Mouse (Mus musculus): ENCODE data around the gene Cldn18.

Gene Cldn18

DNA sequence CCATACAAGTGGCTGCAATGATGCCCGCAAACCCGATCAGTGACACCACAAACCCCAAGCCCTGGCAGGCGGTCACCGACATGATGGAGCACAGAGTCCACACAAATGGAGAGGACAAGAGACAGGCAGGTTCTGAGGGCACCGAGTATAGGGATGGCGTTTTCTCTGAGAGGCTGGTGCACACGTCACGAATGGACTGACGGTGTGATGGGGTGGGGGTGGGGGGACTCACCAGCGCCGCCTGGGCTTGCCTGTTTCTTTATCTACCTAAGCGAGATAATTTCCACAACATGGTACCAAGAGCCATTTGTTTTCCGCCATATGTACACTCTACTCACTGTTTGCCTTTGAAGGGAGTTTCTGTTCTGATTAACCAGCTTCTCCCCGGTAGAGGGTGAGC, at the start of gene Cldn18:
TSS of gene Cldn18 (minus strand) at position 134 of the 400 bp plus-strand sequence.
- DNase-seq: no peak

DNA sequence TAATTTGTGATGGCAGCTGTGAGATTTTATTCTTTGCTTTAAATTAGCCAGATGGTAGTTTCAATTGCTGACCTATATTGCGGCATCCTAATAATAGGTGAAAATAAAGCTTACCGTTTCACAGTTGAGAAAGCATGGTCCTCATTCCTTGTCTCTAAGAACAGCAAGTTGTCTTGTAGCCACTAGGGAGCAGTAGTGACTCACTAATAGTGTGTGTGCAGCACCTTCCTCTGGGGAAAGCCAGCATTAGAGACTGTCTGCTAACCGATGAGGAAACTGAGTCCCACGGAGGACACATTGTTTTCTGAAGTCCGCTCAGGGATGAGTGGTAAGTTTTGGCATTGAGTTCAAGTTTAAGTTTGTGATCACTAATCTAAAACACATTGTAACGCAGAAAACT, 46.5 kb upstream of the Cldn18 start:
- no peak for DNase-seq

DNA sequence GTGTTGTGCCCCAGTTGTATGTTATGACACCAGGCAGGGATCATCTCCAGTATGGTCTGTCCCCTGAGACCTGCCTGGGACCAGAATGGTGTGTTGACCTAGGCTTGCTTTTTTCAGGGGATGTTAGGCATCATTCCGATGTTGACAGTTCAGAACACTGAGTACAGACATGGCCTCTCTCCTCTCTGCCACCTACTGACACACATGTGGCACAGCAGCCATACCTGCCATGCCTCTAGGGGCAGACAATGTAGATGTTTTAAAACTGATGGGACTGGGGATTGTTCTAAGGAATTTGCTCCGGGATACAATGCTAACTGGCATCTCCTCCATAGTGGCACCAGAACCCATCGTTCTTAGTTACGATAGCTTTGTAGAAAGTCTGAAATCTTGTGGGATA, 33.2 kb upstream of the Cldn18 start:
- no peak for DNase-seq

DNA sequence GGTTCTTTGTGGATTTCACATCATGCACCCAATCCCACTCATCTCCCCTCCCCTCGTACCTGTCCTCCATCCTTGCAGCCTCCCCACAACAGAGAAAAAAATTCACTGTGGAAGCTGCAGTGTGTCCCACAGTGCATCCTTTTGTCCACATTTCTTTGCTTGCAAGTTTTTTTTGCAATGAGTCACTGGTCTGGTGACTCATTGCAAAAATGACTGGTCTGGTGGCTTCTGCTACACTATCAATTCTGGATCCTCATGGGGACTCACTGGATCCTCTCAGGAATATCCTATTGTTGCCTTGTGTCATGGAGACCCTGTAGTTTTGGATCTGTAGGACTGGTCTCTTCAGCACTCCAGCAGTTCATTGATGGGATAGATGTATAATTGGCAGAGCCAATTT, 31.2 kb upstream of the Cldn18 start:
- DNase-seq: no peak

DNA sequence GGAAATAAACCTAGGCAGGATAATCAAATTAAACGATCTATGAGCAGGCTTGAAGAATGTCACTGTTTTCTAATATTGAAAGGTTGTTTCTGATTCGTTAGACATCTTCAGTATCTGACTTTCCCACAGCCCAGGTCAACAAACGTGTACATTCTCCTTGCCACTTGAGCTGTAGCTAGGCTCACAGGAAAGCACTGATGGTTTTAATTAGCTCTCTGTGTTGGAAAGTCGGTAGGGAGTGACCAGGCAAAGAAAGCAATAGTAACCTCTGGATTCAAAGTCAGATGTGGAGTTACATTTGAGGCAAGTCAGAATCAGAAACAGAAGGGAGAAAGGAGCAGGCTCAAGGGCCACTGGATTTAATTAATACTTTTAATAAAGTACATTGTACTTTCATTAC, 30.7 kb upstream of the Cldn18 start:
- DNase-seq: no peak

DNA sequence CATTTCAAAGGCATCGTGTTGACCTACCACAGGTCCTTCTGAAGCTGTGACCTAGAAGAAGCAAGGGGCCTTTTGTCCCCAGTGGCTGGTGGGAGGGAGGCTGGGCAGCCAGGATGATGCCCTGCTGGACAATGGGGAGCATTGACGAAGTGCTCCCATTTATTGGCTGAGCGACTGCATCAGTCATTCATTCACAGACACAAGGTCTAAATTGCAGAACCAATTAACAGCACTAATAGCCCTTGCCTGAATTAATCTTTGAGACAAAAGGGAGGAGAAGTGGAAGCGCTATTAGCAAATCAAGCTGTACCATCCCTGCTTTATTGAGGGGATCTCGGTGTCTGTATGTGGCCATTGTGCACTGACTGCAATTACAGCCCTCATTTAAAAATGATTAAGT, 27.5 kb upstream of the Cldn18 start:
- no peak for DNase-seq

DNA sequence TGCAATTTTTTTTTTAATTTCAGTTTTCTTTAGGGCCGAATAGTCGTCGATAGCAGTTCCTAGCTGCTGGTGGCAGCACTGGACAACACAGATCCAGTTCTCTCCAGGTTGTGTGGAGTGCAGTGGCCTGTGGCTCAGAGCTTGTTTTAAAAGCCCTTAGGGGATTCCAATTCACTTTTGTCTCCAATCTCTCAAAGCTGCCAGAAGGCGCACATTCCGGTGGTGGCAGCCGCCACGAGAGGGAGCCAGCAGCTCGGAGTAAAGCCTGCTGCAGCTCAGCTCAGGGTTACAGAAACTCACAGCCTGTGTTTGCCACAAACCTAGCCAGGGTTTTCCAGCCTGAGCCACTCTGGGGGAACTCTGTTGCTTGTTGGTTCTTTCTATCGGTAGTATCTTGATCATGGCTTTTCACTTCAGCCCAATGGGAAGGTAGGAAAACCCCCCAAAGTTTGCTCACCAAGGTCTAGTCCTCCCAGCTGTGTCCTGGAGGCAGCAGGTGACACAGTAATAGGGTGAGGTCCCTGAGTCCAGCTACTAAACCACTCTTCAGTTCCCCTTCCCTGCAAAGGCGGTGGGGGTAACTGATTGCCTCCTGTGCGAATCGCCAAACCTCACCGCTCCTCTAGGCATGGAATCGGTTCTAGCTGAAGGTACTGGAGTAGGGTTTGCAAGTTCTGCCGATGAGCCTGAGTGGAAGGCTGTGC, 13.0 kb upstream of the Cldn18 start:
- DNase-seq: peak; percentile 17

DNA sequence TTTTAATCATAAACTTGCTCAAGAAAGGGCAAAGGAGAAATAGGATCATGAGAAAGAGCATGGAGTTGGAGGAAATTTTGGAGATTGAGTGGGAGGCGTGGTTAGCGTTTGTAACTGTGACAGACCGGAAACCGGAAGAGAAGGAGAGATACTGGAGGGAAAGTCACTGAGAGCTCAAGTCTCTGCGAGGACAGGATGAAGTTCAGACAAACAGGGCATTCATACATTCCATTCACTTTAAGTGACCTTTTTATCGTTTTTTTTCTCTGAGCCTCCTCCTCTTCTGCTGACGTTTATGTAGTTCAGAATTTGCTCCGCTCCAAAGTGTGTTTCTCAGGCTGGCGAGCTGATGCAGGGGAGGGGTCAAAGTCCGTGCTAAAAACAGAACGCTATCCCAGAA, 10.8 kb upstream of the Cldn18 start:
- DNase-seq: no peak

DNA sequence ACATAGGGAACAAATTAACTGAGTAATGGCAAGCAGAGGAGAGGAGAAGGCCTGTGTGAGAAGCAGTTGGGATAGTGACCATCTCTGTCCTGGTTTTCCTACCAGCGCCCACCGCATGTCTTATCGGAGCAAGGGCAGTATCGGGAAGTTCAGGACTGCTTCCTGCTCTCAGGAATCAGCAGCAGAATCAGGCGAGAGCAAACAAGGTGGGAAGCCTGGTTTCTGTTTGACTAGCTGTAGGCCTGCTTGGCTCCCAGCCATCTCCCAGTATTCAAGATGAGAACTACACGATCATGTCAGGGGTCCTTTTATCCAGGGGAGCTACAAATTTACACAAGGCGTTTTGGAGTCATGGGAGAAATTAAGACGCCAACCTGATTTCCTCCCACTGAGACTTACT, 8.2 kb upstream of the Cldn18 start:
- DNase-seq: no peak

DNA sequence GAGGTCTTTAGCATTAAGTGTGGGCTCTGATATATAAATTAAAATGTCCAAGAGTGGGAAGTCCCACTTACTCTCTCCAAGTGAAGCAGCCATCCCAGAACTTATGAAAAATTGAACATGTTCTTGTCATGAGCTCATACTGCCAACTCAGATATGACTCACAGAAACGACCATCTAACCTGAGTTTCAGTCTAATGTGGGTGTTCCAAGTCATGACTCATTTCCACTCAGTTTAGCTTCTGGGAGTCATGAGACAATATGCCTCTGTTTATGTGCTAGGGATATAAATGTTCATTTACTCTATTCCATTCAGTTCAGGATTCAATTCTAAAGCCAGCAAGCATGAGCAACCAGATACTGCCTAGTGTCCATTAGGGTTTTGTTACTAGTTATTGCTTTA, 2.9 kb upstream of the Cldn18 start:
- DNase-seq: no peak

DNA sequence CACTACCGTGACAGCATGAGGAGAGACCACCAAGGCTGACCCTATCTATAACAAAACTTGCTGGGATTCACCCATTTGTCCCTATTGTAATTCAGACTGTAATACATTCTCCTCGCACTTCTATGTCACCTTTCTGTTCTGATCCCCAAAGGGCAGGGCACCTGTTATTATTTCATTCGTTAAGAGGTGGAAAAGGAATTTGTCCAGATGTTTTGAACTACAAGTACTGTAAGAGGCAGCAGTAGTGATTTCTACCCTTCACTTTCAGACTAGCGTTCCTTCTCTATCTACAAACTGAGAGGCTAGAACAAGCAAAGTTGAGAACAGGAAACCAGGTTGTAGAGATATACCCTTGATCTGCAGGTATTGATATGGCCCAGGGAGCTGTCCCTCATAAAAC, 6.8 kb downstream of the Cldn18 start:
- no peak for DNase-seq

DNA sequence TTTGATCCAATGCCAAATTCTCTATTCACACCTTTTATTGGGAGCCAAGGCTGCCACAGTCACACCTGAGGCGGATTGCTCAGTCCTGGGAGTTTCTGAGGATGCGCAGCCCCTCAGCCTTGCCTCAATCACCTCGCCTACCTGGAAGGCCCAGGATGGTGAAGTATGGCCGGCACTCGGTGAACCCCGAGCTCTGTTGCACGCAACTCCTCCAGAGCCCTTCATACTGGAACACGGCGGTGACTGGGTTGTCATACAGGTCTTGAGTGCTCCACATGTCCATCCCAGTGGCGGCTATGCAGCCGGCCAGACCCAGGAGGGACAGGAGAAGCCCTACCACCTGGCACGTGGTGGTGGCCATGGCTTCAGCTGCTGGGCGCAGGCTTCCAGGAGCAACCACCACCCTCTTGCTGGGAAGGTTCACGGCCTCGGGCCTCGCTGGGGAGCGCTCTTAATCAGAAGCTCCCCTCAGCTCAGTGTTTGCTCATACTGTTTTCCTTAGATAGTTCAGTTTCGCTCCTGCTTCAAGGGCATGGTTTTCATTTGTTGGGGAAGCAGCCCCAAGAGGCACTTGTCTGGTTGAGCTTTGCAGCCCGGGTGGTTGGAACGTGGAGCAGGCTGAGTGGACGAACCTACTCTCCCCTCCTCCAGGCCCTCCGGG, 7.3 kb downstream of the Cldn18 start:
- no peak for DNase-seq

DNA sequence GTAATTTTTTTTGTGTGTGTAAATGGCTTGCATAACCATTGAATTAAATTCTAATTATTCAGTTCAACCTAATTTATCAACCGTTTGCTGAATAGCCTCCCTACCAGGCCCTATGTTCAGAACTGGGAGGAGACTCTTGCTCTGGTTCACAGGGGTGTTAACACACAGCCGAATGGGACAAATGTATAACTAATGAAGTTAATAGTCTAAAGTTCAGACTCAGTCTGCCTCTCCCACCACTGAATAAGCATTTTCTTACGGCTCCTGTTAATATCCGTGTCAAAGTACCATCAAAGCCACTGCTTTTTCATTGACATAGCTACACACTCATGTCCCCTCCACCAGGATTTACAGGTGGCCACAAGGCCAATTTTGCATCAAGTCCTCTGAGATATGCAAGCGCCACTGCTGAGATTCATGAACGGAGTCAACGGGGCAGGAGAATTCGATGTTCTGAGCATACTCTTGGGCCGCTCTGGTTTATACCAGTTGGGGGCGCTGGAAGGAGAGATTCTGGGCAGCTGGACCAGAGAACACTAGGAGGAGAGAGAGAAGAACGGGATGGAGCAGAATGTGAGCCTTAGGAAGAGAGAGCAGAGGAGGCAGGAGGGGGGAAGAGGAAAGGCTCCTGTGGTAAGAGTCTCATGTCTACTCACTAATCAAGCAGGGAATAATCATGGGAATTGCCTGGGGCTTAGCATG, 9.5 kb downstream of the Cldn18 start:
- no peak for DNase-seq

DNA sequence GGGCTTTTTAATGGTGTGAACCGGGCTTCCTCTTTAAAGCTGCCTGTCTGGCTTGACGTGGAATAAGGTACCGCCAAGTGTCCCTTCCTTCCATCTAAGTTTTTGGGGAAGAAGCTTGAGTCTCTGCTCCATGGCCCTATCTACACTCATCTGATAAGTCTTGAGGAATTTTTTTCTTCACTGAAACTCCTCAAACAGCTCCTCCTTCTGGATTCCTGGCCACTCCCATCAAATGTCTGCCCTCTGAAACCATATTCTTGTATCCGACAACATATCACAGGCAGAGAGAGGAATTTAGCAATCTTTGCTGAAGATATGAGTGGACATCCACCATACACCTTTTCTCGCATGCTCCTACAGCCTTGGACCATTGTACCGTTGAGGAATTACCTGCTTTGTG, 10.8 kb downstream of the Cldn18 start:
- no peak for DNase-seq

DNA sequence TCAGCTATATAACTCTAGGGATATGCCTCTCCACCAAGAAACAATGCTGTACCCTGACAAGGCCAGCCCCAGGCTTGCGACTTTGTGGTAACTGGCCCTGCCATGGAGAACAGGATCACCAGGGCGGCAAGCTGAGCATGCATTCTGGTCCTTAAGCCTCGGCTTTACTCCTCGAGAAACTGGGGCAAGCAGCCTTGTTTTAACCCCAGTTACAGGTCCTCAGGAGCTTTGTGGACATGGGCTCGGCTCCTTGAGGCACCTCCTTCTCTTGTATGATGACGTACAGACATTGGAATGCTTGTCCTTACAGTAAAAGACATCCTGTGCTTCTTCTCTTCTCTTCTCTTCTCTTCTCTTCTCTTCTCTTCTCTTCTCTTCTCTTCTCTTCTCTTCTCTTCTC, 13.4 kb downstream of the Cldn18 start:
- no peak for DNase-seq

DNA sequence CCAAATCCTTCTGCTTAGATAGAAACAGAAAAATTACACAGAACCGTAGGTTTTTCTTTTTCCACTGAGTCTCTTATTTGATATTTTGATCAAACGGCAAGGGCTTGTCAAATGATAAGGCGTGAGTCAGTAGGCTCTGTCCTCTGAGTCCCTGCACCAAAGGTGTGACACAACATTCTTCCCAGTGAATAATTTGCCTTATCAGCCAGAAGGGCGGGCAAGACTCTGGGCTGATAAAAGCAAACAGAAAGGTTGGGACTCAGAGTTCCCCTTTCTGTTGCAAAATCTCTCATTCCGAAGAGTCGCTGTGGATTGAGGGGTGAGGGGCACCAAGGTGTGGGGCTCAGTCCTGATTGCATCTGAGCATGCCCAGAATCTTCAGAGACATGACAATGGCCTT, 14.9 kb downstream of the Cldn18 start:
- DNase-seq: no peak

DNA sequence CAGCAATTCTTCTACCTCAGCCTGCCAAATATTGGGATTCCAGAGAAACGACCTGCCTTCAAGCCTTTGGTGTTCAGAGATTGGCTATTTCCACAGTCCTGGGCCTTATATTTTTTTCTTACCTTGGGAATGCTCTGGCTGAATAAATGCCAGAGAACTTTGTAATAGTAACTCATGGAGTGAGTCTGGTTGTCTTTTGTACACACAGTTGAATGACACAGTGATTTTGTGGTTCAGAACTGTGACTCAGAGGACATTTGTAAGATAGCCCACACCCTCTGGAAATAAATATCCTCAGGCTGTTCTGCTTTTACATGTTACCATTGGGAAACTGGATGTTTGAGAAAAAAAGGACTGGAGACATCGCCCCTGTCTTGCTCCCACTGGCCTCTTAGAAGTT, 15.9 kb downstream of the Cldn18 start:
- no peak for DNase-seq

DNA sequence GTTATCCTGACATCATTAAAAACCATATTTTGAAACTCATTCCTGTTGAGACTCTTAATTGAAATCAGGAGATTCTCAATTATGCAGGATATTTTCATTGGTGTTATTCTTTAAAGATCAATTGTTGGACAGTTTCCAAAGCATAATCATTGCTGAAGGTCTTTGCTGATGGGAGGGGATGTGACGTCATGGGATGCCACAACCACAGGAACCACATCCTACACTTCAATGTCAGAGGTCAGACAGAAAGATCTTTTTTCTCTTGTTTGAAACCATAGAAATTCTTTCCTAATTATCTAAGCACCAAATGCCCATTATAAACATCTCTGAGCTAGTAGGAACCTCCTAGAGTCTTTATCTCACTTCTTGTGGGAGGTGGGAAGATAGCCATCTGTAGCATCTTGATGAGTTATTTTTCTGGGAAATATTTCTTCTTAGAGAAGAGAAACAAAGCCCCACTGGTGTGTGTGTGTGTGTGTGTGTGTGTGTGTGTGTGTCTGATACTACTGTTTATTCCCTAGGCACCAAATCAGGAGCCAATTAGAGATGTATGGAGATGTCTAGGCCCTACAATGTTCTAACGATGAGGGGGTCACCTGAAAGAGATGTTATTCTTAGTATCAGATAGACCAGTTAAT, 17.2 kb downstream of the Cldn18 start:
- no peak for DNase-seq

DNA sequence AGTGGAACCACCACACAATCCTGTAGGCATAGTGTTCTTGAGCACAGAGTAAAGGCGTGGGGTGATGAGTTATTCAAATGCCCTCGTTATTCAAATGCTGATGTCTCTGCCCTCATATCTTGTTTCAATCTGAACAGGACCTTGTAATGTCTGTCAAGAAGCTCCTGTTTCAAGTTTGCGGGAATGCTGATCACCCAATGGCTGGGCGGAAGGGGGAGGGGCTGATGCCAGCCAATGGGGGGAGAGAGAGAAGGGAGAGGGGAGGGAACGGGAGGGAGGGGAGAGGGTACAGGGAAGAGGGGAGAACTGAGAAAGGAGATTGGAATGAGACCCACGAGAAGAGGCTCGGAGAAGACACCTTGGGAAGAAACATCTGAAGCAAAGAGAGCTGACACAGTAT, 22.1 kb downstream of the Cldn18 start:
- DNase-seq: no peak

DNA sequence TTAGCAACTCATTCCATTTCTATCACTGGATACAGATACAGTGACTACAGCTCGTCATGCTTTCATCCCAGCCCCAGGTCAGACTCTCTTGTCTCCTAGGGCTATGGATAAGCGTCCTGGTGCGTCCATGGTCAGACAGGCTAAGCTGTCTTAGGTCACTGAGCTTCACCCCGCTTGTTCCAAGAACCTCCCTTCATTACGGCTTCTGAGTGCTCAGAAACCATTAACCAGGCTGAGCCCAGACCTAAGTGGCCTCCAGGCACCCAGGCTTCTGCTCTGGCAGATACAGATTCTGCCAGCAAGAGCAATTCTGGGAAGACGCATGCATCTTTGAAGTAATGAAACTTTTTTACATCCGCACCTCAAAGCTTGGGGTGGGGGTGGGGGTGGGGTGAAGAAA, 26.7 kb downstream of the Cldn18 start:
- no peak for DNase-seq

DNA sequence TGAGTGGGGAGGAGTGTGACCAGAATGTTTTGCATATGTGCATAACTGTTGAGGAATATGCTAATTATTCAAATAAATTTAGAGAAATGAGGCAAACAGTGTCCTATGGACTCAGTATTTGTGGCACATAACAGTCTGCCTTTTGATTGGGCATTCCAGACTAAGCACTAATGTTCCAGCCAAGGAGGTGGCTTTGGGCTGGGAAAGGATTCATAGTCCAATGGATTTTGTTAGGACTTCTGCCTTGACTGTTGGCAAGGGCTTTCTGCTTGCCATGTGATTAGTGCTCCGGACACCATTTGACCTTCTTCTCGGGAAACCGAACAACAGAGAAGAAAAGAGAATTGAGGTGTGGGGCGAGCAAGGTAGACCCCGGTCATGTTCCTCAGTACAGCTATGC, 27.3 kb downstream of the Cldn18 start:
- DNase-seq: no peak

DNA sequence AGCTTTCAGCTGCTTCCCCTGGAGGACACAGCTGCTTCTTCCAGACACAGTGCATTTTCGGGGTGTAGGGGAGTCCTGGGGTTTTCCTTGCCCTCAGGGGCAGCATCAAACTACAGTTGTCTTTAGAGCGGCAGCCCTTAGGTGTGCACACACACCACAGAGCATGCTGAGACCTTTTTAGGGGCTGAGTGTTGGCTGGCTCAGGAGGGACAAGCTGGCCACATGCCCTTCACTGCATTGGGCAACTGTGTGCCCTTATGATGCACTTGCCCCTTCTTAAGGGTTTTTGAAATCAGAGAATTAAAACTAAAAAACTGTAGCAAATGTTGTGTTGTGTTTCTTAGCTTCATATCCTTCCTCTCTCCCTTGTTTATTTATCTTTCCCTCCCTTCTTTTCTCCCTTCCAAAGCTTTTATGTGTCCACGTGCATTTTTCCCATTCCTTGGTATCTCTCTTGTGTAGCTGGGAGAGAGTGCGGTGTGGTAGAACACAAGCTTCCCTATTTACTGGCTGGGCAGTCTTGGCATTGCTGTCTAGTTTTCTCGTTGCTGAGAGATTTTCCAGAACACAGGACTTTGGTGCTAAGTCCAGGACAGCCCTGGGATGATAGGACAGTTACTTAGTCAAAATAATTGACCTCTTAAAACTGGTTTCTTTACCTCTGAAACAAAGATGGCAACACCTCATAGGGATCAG, 31.4 kb downstream of the Cldn18 start:
- no peak for DNase-seq

DNA sequence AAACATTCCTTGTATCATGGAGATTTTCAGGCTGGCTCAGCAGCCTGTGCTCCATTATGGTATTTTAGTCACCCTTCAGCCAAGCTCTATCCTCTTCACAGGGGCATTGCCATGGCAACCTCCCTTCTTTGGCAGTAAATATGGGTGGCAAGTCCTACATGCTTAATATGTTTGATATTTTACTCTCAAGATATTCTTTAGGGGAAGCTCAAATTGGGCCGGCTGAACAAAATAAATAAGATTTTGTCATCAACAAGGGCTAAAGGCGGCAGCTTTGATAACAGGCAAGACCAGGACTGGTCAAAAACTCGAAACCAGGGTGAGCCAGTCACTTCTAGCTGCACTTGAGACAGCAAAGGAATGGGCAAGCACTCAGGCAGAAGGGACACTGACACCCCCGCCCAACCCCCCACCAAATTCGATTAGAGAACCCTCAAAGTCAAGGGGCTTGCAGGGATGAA, 32.0 kb downstream of the Cldn18 start:
- DNase-seq: no peak
